Mouse (Mus musculus) midbrain, embryonic 16.5 days (tissue): Measurements from ENCODE around the gene Gm4922. TPM values are rescaled to one million over a fixed set of nuclear protein-coding genes. Genes with fewer than 3 reads are reported as not detected.

ENCODE experiments used
- ATAC-seq: fragments of 200-750 bp; cut with Nextera tagmentation; 2 replicates; pipeline ENCODE4 v1.8.0; 2017; ENCODE audit warnings: moderate TSS enrichment
- H3K27ac ChIP-seq: fragments of 300-500 bp; sonication (generic); 2 replicates; pipeline ENCODE4 v1.5.1; 2014; ENCODE audit warnings: mild to moderate bottlenecking, low read length, mixed read lengths
- H3K27me3 ChIP-seq: fragments of 300-500 bp; sonication (generic); 2 replicates; pipeline ENCODE4 v1.6.1; 2014; ENCODE audit warnings: low read depth, low read length, mixed read lengths; ENCODE audit not compliant: control insufficient read depth, insufficient read depth
- H3K36me3 ChIP-seq: fragments of 300-500 bp; sonication (generic); 2 replicates; pipeline ENCODE4 v1.6.1; 2014; ENCODE audit warnings: mild to moderate bottlenecking, low read length, moderate library complexity, mixed read lengths; ENCODE audit not compliant: control insufficient read depth, insufficient read depth
- H3K4me1 ChIP-seq: fragments of 300-500 bp; sonication (generic); 2 replicates; pipeline ENCODE4 v1.6.1; 2014; ENCODE audit warnings: mild to moderate bottlenecking, low read length, mixed read lengths; ENCODE audit not compliant: control insufficient read depth, insufficient read depth
- H3K4me2 ChIP-seq: fragments of 300-500 bp; sonication (generic); 2 replicates; pipeline ENCODE4 v1.6.1; 2014; ENCODE audit warnings: mild to moderate bottlenecking, low read length, mixed read lengths
- H3K4me3 ChIP-seq: fragments of 300-500 bp; sonication (generic); 2 replicates; pipeline ENCODE4 v1.5.1; 2014; ENCODE audit warnings: low read depth, mild to moderate bottlenecking, low read length, moderate library complexity, mixed read lengths
- H3K9ac ChIP-seq: fragments of 300-500 bp; sonication (generic); 2 replicates; pipeline ENCODE4 v1.6.1; 2014; ENCODE audit warnings: low read depth, low read length, mixed read lengths
- H3K9me3 ChIP-seq: fragments of 300-500 bp; sonication (generic); replicated peaks from 2 replicates; pipeline ENCODE4 v1.6.1; 2014; ENCODE audit warnings: mild to moderate bottlenecking, low read length, mixed read lengths; ENCODE audit not compliant: control insufficient read depth, poor library complexity, severe bottlenecking
- WGBS: fragments of 180-500 bp; shearing (Covaris S2); extraction: QIAGEN DNeasy Blood & Tissue Kit; methylation state at CpG from one replicate; pipeline ENCODE4 v1.1.7; 2014; 5-methylcytosine and 5-hydroxymethylcytosine counted together
- polyA plus RNA-seq: library from polyadenylated mRNA; unstranded; fragments of >200 nt; fragmentation: Nextera tagmentation; extraction: Ambion mirVana; gene quantifications from 2 replicates; pipeline ENCODE4 v1.2.1, GENCODE M21; 2015

Gm4922 gene
- polyA plus RNA-seq, result 0.39 TPM in 2 replicates

- Histone ChIP-seq H3K27ac (no peak within 1 kb of the TSS), H3K4me1 (no peaks in the 10 kb centered on the region), H3K27me3 (no peaks in the 10 kb centered on the region), H3K9ac (no peak within 1 kb of the TSS), H3K4me2 (no peak within 1 kb of the TSS), H3K36me3 (no peaks in the 10 kb centered on the region), H3K9me3 (no peaks in the 10 kb centered on the region), H3K4me3 (no peak within 1 kb of the TSS)
- no peak for ATAC-seq
- WGBS, result 100% methylated on average over 1 of the region's 1 CpGs
Observed at GRCm38 (mm10) chr10:18786693-18787092, at the start of gene Gm4922. TSS of gene Gm4922 (minus strand) at chr10:18786793.

GRCm38 (mm10) chr10:18835684-18836479 lies 49.3 kb upstream of the Gm4922 start:
- Histone ChIP-seq H3K4me3 (no peak overlapping the region), H3K36me3 (no peaks in the 10 kb centered on the region), H3K27me3 (no peaks in the 10 kb centered on the region), H3K4me2 (no peak overlapping the region), H3K9ac (no peak overlapping the region), H3K4me1 (no peaks in the 10 kb centered on the region), H3K9me3 (no peaks in the 10 kb centered on the region), H3K27ac (no peak overlapping the region)
- 49% methylated on average over 5 of the region's 6 CpGs for WGBS
- 0 out of 2 replicates have a peak, but pooled peaks have one; percentile 51 for ATAC-seq

GRCm38 (mm10) chr10:18834389-18834788 lies 47.8 kb upstream of the Gm4922 start:
- Histone ChIP-seq H3K27ac (no peak overlapping the region), H3K4me2 (no peak overlapping the region), H3K27me3 (no peaks in the 10 kb centered on the region), H3K9me3 (no peaks in the 10 kb centered on the region), H3K9ac (no peak overlapping the region), H3K4me3 (no peak overlapping the region), H3K4me1 (no peaks in the 10 kb centered on the region), H3K36me3 (no peaks in the 10 kb centered on the region)
- ATAC-seq, result no peak
- 69% methylated on average over 2 of the region's 2 CpGs for WGBS

GRCm38 (mm10) chr10:18831823-18832222 lies 45.2 kb upstream of the Gm4922 start:
- Histone ChIP-seq H3K27me3 (no peaks in the 10 kb centered on the region), H3K36me3 (no peaks in the 10 kb centered on the region), H3K9me3 (no peaks in the 10 kb centered on the region), H3K27ac (no peak overlapping the region), H3K4me3 (no peak overlapping the region), H3K4me1 (no peaks in the 10 kb centered on the region), H3K4me2 (no peak overlapping the region), H3K9ac (no peak overlapping the region)
- WGBS, result 52% methylated on average over 7 of the region's 7 CpGs
- no peak for ATAC-seq

GRCm38 (mm10) chr10:18830359-18830758 lies 43.8 kb upstream of the Gm4922 start:
- H3K4me1 ChIP-seq, result no peaks in the 10 kb centered on the region

GRCm38 (mm10) chr10:18827936-18828335 lies 41.3 kb upstream of the Gm4922 start:
- Histone ChIP-seq H3K36me3 (no peaks in the 10 kb centered on the region), H3K4me1 (no peaks in the 10 kb centered on the region), H3K9ac (no peak overlapping the region), H3K27me3 (no peaks in the 10 kb centered on the region), H3K4me2 (no peak overlapping the region), H3K9me3 (no peaks in the 10 kb centered on the region), H3K27ac (no peak overlapping the region), H3K4me3 (no peak overlapping the region)
- WGBS, result 24% methylated on average over 2 of the region's 2 CpGs
- no peak for ATAC-seq

More at GRCm38 (mm10) chr10:18830359-18830758, 43.8 kb upstream of the Gm4922 start:
- Histone ChIP-seq H3K4me2 (no peak overlapping the region), H3K36me3 (no peaks in the 10 kb centered on the region), H3K27me3 (no peaks in the 10 kb centered on the region), H3K4me3 (no peak overlapping the region), H3K9ac (no peak overlapping the region), H3K27ac (no peak overlapping the region), H3K9me3 (no peaks in the 10 kb centered on the region)
- whole genome bisulfite sequencing, result 84% methylated on average over 4 of the region's 4 CpGs
- no peak for ATAC-seq

GRCm38 (mm10) chr10:18826107-18826506 lies 39.5 kb upstream of the Gm4922 start:
- Histone ChIP-seq H3K4me2 (no peak overlapping the region), H3K9me3 (no peaks in the 10 kb centered on the region), H3K36me3 (no peaks in the 10 kb centered on the region), H3K9ac (no peak overlapping the region), H3K4me3 (no peak overlapping the region), H3K4me1 (no peaks in the 10 kb centered on the region), H3K27ac (no peak overlapping the region), H3K27me3 (no peaks in the 10 kb centered on the region)
- WGBS, result 85% methylated on average over 2 of the region's 2 CpGs
- ATAC-seq, result no peak

GRCm38 (mm10) chr10:18825143-18825542 lies 38.5 kb upstream of the Gm4922 start:
- Histone ChIP-seq H3K36me3 (no peaks in the 10 kb centered on the region), H3K9ac (no peak overlapping the region), H3K4me1 (no peaks in the 10 kb centered on the region), H3K27ac (no peak overlapping the region), H3K4me2 (no peak overlapping the region), H3K9me3 (no peaks in the 10 kb centered on the region), H3K4me3 (no peak overlapping the region), H3K27me3 (no peaks in the 10 kb centered on the region)
- no peak for ATAC-seq

GRCm38 (mm10) chr10:18816560-18816959 lies 30.0 kb upstream of the Gm4922 start:
- Histone ChIP-seq H3K4me1 (peaks cover 5% of the 10 kb centered on the region), H3K4me2 (no peak overlapping the region), H3K36me3 (no peaks in the 10 kb centered on the region), H3K27me3 (no peaks in the 10 kb centered on the region), H3K4me3 (no peak overlapping the region), H3K9me3 (no peaks in the 10 kb centered on the region), H3K27ac (no peak overlapping the region), H3K9ac (no peak overlapping the region)
- peak; percentile 68 for ATAC-seq
- 43% methylated on average over 5 of the region's 5 CpGs for WGBS
